Mouse (Mus musculus) right cerebral cortex, adult 2 months (tissue): ENCODE results near the gene Zdhhc16.

Experiments
- DNase-seq, 2 experiments: peaks; one replicate each; pipeline ENCODE4 v3.0.0; 2021 to 2022; ENCODE audit warnings: low spot score in 2 of 2

Gene Zdhhc16

GRCm38 (mm10) chr19:41933179-41934086 lies at the start of gene Zdhhc16, which contains the start of gene Exosc1:
Gene Zdhhc16, plus strand, starts transcription at chr19:41933480.
Gene Exosc1, minus strand, starts transcription at chr19:41933423.
- DNase-seq = peak; percentile 100

DNA sequence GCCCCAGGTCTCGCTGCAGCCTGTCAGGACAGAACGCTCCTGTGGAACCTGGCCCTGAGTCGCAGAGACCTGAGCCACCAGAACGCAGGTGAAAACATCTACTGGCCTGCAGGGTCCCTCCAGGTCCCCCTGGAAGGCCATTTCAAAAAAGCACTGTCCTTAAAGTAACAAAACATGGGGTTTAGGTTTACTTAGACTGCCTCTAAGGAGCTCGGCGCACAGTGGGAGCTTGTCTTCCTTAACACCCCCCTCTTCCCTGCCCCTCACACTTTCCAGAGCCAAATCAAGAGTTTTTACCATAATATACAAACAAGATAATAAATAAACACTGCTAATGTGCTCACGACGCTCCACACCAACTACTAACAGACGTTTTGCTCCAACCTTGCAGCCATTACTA lies 49.4 kb upstream of the Zdhhc16 start:
- no peak for DNase-seq

DNA sequence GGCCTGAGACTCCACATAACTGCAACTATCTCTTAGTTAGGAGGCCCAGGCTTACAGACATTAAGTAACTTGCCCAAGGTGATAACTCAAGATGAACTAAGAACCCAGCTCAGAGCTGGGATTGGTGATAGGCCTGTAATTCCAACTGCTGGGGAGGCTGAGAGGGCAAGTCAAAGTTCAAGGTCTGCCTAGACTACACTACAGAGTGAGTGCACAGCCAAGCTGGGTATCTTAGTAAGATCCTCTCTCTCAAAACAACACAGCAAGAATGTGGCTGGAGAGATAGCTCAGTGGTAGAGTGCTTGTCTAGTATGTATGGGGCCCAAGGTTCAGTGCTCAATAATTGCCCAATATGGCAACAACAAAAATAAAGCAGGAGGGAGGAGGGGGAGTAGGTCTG lies 45.1 kb upstream of the Zdhhc16 start:
- DNase-seq = no peak

- no peak for DNase-seq
Observed at GRCm38 (mm10) chr19:41894959-41895358, 38.3 kb upstream of the Zdhhc16 start.

DNA sequence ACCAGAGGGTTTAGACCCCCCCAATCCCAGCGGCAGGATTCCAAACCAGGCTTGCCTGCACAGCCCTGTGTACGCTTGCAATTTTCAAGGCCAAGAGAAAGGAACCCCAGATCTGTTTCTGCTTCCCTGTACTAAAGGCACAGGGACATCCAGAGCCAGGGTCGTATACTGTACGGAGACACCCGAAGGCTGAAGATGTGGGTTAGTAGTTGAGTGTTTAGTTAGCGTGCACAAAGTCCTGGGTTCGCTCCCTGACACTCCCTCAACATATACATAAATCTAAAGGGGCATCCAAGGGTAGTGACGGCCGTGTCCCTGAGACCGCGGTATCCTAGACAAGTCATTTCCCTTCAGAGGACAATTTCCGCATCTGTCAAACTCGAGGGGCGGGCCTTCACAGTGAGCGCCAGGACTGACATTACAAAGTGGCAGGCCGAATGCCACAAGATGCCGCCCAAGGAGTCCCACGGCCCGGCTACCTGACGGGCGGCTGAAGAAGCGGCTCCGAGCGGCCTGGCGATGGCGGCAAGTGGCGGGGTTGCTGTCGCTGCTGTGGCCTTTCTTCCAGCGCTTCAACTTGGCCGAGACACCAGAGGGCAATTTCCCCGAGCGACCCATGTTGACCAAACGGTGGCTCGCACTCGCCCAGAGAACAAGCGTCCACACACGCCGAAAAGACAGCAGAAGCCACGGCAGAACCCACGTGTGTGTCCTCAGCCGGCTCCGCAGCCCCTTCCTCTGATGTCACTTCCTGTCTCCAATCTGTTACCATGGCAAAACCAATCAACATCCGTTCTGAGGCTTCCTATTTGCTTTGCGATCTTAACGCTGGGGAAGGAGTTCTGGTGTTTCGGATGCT lies 37.6 kb upstream of the Zdhhc16 start, which contains the start of gene Rrp12:
Gene Rrp12 (minus strand): TSS at position 714 of the 859 bp plus-strand sequence.
- DNase-seq = peak; percentile 86 to 89

GRCm38 (mm10) chr19:41896319-41896711 lies 37.0 kb upstream of the Zdhhc16 start:
- DNase-seq = no peak

DNA sequence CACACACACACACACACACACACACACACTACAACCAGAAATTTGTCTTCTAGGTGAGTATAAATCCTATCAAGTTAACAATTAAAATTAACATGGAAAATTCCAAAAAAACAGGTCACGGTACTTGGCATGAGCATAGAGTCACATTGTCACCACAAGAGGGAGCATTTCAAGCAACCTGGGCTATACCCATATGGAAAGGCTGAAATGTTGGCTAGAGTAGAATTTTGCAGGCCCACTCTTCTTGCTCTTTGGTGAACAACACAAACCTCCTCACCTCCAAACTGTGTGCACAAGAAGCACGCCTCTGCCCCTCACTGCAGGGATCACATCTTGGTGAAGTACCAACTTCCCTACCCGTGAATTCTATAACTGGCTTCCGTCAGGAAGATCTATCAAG lies 34.4 kb upstream of the Zdhhc16 start:
- peak in 1 of 2 experiments; percentile 30 for DNase-seq

GRCm38 (mm10) chr19:41900495-41901090 lies 32.7 kb upstream of the Zdhhc16 start:
- no peak for DNase-seq

DNA sequence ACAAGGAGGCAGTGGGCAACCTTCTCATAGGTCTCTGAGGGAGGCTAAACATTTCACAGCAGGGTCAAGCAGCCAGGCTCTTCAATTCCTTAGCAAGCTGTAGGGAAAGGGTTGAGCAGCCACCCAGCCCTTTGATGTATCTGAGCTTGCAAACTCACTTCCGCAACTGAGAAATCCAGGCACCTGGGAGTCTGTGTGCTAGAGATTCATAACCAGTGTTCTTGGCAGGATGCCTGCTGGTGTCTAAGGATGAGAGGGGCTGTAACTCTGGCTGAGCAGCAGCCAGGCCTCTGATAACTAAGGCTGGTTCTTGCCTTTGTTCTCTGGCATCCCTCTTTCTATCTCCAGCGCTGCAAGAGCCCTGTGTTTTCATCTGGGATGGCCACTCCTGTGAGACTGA lies 31.6 kb upstream of the Zdhhc16 start:
- no peak for DNase-seq

DNA sequence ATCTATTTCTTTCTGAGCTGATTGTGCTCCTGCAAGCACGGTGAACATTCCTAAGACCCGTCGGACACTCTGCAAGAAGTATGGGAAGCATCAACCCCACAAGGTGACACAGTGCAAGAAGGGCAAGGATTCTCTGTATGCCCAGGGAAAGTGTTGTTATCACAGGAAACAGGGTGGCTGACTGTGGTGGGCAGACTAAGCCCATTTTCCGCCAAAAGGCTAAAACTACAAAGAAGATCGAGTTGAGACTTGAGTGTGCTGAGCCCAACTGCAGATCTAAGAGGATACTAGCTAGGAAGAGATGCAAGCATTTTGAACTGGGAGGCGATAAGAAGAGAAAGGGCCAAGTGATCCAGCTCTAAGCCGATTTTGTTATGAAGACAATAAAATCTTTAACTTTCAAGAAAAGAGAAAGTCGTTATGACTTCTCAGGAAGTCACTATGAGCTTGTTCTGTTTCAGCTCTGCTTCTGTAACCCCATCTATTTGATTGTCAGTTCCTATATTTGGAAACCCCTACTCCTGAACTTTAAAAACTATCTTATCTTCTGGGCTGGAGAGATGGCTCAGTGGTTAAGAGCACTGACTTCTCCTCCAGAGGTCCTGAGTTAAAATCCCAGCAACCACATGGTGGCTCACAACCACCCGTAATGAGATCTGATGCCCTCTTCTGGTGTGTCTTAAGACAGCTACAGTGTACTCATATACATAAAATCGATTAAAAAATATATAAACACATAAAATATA lies 30.3 kb upstream of the Zdhhc16 start:
- DNase-seq = no peak

DNA sequence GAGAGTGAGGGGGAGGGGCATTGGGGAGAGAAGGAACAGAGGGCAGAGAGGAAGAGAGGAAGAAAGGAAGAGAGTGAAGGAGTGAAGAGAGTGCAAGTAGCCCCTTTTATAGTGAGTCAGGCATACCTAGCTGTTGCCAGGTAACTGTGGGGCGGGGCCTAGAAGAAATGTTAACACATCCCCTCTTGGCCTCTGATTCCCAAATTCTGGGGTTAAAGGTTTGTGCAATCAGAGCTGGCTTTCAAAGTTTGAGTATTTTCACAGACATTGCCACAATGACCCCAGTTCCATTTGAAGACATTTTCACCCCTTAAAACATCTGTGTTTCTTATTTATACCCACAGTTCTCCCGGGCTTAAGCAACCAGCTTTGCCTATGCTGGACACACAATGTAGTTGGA lies 28.0 kb upstream of the Zdhhc16 start:
- no peak for DNase-seq

DNA sequence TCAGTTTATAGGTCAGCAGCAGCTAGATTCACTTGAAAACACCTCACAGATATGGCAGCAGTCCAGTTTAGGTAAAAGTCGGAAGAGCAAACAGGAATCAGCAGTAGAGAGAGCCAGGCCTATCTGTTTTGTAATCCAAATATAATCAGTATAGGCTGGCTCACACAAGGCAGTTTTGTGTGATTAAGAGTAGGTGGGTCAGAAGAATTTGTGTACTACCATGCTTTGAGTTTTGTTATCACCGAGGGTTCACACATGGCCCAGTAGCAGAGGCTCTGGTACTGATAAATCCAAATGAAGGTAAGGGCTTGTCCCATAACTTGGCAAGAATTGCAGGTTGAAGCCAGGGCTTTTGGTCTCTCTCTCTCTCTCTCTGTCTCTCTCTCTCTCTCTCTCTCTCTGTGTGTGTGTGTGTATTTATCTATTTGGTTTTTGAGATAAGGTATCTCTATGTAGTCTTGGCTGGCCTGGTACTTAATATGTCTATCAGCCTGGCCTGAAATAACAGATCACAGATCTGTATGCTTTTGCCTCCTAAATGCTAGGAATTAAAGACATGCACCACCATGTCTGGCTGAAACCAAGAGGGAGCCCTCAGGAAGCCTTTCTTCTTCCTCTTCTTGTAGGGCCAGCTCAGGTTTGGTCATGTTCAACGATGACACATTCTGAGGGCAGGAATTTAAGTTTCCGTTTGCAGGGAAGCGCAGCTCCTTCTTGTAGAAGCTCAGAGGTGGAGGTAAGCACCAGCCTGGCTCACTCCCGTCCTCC lies 26.8 kb upstream of the Zdhhc16 start:
- no peak for DNase-seq

DNA sequence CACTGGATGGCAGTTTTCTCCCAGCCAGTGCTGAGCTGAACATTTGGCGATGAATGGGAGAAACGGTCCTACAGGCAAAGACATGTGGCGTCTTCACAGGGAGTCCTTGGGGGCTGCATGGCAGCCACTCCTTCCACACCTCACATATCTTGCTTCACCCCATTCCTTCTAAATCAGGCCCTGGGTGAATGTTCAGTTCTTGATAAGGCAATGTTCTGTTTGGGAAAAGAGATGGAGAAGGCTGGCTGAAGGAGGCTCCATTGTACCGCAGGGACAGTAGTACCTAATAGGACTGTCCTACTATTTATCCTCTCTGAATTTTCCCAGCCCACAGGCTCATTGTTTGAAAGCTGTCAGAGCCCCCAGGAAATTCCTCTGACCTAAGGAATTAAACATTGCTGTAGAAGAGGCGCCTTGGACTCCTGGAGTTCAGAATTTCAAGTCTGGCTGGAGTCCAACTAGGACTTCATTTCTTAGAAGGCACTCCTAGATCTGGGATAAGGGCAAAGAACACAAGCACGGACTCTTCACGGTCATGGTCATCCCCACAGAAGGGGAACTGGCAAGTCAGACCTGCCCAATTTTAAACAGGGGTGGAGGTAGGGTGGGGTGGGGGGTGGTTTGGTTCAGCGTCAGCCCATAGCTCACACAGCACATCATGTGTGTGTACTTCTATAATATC lies 26.1 kb upstream of the Zdhhc16 start:
- DNase-seq = no peak

DNA sequence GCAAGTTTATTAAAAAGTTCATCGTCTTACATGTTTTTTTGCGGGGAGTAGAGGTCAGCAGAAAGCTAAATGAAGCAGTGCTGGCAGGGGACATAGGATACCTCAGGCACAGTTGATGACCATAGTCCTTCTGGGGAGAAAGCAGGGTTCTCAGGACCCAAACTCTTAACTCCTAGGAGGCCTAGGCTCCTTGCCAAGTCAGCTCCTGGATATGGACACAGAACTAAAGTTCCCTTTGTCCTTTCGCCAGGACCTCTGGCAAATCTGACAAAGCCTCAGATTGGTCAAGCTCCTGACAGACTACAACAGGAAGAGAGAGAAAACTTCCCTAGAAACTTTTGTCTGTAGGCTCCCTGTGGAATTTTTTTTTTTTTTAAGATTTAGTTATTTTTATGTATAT lies 24.5 kb upstream of the Zdhhc16 start:
- no peak for DNase-seq

- DNase-seq = no peak
Observed at GRCm38 (mm10) chr19:41910396-41910795, 22.9 kb upstream of the Zdhhc16 start.

GRCm38 (mm10) chr19:41911178-41912073 lies 21.9 kb upstream of the Zdhhc16 start, which contains the start of gene Pgam1:
Gene Pgam1, plus strand, starts transcription at chr19:41911923.
- peak; percentile 94 to 96 for DNase-seq

DNA sequence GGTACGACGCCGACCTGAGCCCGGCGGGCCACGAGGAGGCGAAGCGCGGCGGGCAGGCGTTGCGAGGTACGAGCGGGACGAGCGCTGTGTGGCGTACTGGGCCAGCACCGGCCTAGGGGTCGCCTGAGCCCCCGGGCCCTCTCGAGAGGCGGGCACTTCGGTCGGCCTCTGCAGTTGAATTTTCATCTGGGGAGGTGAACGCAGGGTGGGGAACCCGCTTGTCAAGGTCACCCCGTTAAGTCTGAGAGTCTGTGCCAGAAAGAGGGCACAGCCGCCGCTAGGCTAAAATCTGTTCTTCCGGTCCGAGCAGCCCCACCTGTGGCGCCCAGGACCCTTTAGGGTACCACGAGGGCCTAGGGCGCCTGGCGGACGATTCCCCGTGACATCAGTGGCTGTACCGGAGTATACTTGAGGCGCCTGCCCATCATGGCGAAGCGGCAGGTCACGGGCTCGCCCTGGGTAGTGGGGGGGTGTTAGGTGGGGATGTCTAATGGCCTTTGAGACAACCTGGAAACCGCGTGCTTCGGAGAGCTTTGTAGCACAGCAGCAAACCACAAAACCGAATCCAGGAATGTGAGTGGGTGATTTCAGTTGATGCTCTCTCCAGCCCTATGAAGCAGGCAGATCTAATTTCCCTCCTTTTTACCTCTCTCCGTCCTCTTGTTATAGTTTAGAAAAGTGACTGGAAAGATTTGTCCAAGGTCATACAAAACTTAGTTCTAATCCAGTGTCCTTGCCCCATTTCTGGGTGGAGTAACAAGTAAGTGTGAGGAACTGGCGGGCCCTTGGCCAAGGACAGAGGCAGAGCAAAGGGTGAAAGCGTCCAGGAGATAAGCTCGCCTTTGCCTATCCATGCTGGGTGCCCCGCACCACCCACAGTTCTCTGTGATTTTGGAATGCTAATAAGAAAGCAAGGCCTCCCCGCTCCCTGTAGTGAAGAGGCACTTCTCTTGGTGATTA lies 20.9 kb upstream of the Zdhhc16 start:
- DNase-seq = peak; percentile 36 to 42
